23 mouse cellular contexts compared by ENCODE assay signal in genomic region chr13:83742546-83742945, GRCm38 (mm10).
DNase-seq lines count a peak whose midpoint lies in the region; ATAC-seq and TF ChIP-seq lines count a peak whose summit lies in the region.
"Had no signal": no experiment of that assay in that cellular context is flagged by ENCODE, and none has a peak within 500 bp of the region (broad histone marks: within the 10 kb centered on the region; RNA-seq: fewer than 3 reads in every experiment).

No protein-coding gene starts in this region.

- no peaks in the 10 kb centered on the region; the same call in 1 of the 2 replicates for H3K36me3 ChIP-seq in hindbrain, embryonic 12.5 days
- peaks cover 15% of the 10 kb centered on the region for H3K36me3 ChIP-seq in midbrain, embryonic 13.5 days
- H3K36me3 ChIP-seq: embryonic facial prominence, embryonic 10.5 days; liver, embryonic 13.5 days had no signal

- H3K4me2 ChIP-seq in hindbrain, embryonic 12.5 days (replicated peaks): peak overlapping the region; percentile 60
- peak overlapping the region; percentile 88 for H3K4me2 ChIP-seq in midbrain, embryonic 13.5 days (replicated peaks)
- H3K4me2 ChIP-seq: liver, embryonic 13.5 days had no signal

- no peak for TF ChIP-seq CTCF in left cerebral cortex, adult 2 months (IDR thresholded peaks at IDR 0.05)

- H3K4me1 ChIP-seq in hindbrain, embryonic 12.5 days: peaks cover 11% of the 10 kb centered on the region; the same call in 1 of the 2 replicates
- peaks cover 36% of the 10 kb centered on the region for H3K4me1 ChIP-seq in midbrain, embryonic 13.5 days (replicated peaks)
- H3K4me1 ChIP-seq: liver, embryonic 13.5 days had no signal

- 58% methylated on average over 3 of the region's 3 CpGs for WGBS in hindbrain, embryonic 12.5 days
- 53% methylated on average over 3 of the region's 3 CpGs for WGBS in midbrain, embryonic 13.5 days

- DNase-seq in left cerebral cortex, adult 2 months (ENCODE audit: extremely low spot score in 1 of 2, low spot score in 2 of 2): no peak
- DNase-seq in left cerebral cortex, adult 11 months (ENCODE audit: low spot score): no peak
- DNase-seq in kidney, postnatal 25 days: no peak
- no peak for DNase-seq in heart, postnatal 14 days
- DNase-seq in cerebellum, adult 18-20 months: no peak
- no peak for DNase-seq in gastrocnemius, adult 8-10 months (ENCODE audit: low spot score in 2 of 2)
- DNase-seq: cerebellum, postnatal 14 days; heart, adult 2 months; heart, postnatal 10 days; kidney, adult 11 months; kidney, postnatal 36 days; left cerebral cortex, postnatal 4 days; liver, embryonic 13.5 days; lung, postnatal 10 days; right cerebral cortex, adult 18-20 months; spleen, adult 18-20 months; thymus, postnatal 14 days had no signal

- H3K27ac ChIP-seq in left cerebral cortex, adult 2 months: peak overlapping the region; percentile 80; the same call in 1 of the 2 replicates
- H3K27ac ChIP-seq in hindbrain, embryonic 12.5 days: peak overlapping the region; percentile 84
- peak overlapping the region; percentile 76 for H3K27ac ChIP-seq in midbrain, embryonic 13.5 days
- H3K27ac ChIP-seq: embryonic facial prominence, embryonic 10.5 days; heart, adult 2 months; liver, embryonic 13.5 days had no signal

- no peak overlapping the region for H3K4me3 ChIP-seq in left cerebral cortex, adult 2 months
- no peak overlapping the region for H3K4me3 ChIP-seq in hindbrain, embryonic 12.5 days
- peak overlapping the region; percentile 51 for H3K4me3 ChIP-seq in midbrain, embryonic 13.5 days (replicated peaks)
- H3K4me3 ChIP-seq: embryonic facial prominence, embryonic 10.5 days; erythroblast, embryonic 14.5 days; heart, adult 2 months; liver, embryonic 13.5 days; megakaryocyte, embryonic 14.5 days had no signal

- intact Hi-C loops in left cerebral cortex, adult 2 months (cut with DNase I): no loop called here
- intact Hi-C loops in heart, postnatal 14 days (cut with DNase I): no loop called here

- ATAC-seq in hindbrain, embryonic 12.5 days (ENCODE audit: low FRiP score): no peak
- no peak for ATAC-seq in midbrain, embryonic 13.5 days
- ATAC-seq: Patski had no signal

- H3K9me3 ChIP-seq in hindbrain, embryonic 12.5 days (replicated peaks): no peaks in the 10 kb centered on the region
- no peaks in the 10 kb centered on the region for H3K9me3 ChIP-seq in midbrain, embryonic 13.5 days
- H3K9me3 ChIP-seq: embryonic facial prominence, embryonic 10.5 days; liver, embryonic 13.5 days; megakaryocyte, embryonic 14.5 days had no signal

- no peak overlapping the region for H3K9ac ChIP-seq in hindbrain, embryonic 12.5 days
- H3K9ac ChIP-seq in midbrain, embryonic 13.5 days (replicated peaks): peak overlapping the region; percentile 48; the same call in 1 of the 2 replicates
- H3K9ac ChIP-seq: liver, embryonic 13.5 days had no signal

- no peaks in the 10 kb centered on the region for H3K27me3 ChIP-seq in hindbrain, embryonic 12.5 days
- H3K27me3 ChIP-seq in midbrain, embryonic 13.5 days: no peaks in the 10 kb centered on the region
